Mouse (Mus musculus) kidney, adult 2 months (tissue): ENCODE measurements around the gene Polr2e.
"Not testable (repeated sequence)": the region's sequence is repeated elsewhere in the genome, so short reads cannot be mapped to it uniquely, and the experiment has no call there.

ENCODE experiments used
- CTCF ChIP-seq: fragments of 200-500 bp; conservative IDR thresholded peaks from 2 replicates; pipeline ENCODE4 v1.5.1; 2011; ENCODE audit warnings: low read depth, mild to moderate bottlenecking, control low read depth, low read length, moderate library complexity, mixed read lengths; ENCODE audit not compliant: insufficient read depth, insufficient read length
- POLR2A ChIP-seq: fragments of 200-500 bp; IDR thresholded peaks from one replicate; pipeline ENCODE4 v1.6.1; 2011; ENCODE audit warnings: low read depth, low read length, control low read depth

DNA sequence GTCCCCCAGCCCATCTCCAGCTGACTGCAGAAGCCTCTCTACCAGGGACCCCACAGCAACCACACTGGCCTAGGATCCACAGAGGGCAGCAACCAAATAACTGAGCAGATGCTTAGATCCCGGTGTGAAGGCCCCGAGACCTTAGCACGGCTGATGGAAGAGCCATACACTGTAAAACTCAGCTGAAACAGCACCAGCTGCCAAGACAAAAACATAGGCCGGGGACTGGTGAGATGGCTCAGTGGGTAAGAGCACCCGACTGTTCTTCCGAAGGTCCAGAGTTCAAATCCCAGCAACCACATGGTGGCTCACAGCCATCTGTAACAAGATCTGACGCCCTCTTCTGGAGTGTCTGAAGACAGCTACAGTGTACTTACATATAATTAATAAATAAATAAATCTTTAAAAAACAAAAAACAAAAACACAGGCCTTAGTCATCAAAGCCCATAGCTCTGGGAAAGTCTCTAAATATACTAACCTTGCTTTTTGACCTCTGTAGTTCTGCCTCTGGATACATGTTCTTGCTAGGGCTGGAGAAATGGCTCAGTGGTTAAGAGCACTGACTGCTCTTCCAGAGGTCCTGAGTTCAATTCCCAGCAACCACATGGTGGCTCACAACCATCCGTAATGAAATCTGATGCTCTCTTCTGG, 1.9 kb upstream of the Polr2e start:
- TF ChIP-seq POLR2A, CTCF: not testable (repeated sequence)
